Mouse (Mus musculus) layer of hippocampus, postnatal 14 days (tissue): Measurements from ENCODE around the gene BC048679. TPM values are rescaled to one million over a fixed set of nuclear protein-coding genes. Genes with fewer than 3 reads are reported as not detected.

Experiments used
- DNase-seq, 2 experiments: peaks; one replicate each; pipeline ENCODE4 v3.0.0; 2021 to 2022; ENCODE audit warnings: low spot score in 2 of 2, mixed read lengths in 1 of 2
- long read RNA-seq, 2 experiments: library from polyadenylated mRNA; stranded (forward); transcript quantifications; one replicate each; pipeline ENCODE4 v2.0.0; 2021
- total RNA-seq, 2 experiments: library from RNA; stranded (reverse); gene quantifications; 2 replicates each; pipeline ENCODE4 v1.2.3; 2021

The BC048679 gene
- not detected for total RNA-seq
- long read RNA-seq, experiment 1, result 0 reads
- long read RNA-seq, experiment 2, result 0 reads

DNA sequence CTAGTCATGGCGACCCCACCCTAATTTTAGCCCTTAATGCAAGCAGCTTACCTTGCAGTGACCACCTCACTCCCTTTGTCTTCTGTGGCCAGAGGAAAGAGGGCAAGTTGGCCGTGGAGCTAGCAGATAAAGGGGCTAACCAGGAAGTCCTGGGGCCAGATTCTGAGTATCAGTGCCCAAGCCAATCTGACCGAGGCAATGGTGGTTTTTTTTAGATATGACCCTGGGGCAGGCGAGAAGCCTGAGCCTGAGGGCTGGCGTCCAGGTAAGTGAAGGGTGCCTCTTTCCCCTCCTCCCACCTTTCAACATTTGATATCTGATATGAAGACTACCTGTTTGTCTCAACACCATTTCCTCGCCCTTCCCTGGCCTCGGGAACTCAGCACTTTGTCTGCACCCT, at the start of gene BC048679:
BC048679 (minus strand) TSS at position 101 of the 400 bp plus-strand sequence.
- no peak for DNase-seq

DNA sequence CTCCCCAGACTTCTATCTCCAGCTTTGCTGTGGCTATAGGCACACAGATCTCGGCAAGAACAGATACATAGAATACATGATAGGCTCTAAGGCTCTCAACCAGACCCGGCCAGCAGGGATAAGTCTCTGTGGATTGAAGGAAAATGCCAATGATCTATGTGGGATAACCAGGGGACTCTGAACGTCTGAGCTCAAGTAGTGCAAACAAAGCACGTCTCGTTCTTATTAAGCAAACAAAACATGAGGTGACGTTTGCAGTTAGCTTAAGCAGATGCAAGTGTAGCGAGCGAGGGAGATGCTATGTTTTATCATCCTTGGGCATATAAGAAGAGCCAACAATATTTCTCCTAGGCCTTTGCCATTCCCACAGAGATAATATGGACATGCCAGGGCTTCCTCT, 44.9 kb upstream of the BC048679 start:
- no peak for DNase-seq

DNA sequence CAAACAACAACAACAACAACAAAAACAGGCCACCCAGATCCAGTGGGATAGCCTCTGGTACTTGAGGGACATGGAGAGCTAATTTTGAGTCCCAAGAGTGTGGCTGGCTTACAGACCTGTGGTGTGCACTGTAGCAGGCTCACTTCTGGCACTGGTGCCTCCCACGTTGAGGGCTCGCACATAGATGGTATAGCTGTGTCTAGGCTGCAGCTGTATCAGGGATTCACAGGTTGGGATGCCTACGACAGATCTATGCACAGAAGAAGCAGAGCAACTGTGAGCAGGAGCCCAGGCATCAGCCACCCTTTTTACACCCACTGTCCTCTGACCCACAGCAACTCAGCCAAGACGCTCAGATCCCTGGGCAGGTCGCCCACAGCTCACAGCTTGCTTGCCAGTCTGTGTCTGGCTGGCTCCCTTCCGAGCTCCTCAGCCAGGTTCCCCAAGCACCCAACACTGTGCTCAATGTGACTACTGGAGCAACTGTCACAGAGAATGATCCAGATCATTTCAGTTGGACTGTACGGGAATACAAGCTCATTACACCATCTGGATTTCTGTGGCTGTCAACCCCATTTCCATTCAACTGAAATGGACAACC, 43.9 kb upstream of the BC048679 start:
- peak; percentile 83 to 92 for DNase-seq

DNA sequence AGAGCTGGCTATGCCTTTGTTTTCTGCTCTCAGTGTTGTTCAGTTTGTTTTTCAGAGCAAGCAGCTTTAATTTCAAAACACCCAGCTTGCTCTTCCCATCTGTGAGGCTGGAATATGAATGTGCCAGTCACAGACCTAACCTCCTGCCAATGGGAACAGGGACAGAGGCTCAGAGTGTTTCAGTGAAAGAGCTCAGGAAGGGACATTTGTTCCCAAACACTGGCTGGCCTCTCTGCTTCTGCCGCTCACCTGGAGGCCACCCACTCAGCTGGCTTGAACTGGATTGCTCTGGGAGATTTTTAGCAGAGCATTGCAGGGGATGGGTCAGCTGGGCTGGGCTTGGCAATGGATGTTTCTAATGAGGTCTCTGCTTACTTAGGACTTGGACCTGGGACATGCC, 42.9 kb upstream of the BC048679 start:
- peak in 1 of 2 experiments; percentile 79 for DNase-seq

DNA sequence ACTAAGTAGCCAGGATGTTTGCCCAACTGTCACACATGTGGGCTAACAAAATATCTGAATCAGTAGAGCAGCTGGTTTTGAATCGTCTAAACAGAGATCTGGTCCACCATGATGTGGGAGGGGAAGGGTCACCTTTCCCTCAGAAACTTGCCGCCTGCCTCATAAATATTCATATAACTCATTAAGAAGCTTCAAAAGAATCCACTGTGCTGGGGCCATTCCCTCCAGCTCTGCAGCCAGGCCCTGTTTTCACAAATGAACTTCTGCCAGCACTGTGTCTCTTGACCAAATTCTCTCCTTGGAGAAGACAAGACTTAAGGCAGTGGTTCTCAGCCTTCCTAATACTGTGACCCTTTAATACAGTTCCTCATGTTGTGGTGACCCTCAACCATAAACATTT, 41.5 kb upstream of the BC048679 start:
- peak in 1 of 2 experiments; percentile 70 for DNase-seq

DNA sequence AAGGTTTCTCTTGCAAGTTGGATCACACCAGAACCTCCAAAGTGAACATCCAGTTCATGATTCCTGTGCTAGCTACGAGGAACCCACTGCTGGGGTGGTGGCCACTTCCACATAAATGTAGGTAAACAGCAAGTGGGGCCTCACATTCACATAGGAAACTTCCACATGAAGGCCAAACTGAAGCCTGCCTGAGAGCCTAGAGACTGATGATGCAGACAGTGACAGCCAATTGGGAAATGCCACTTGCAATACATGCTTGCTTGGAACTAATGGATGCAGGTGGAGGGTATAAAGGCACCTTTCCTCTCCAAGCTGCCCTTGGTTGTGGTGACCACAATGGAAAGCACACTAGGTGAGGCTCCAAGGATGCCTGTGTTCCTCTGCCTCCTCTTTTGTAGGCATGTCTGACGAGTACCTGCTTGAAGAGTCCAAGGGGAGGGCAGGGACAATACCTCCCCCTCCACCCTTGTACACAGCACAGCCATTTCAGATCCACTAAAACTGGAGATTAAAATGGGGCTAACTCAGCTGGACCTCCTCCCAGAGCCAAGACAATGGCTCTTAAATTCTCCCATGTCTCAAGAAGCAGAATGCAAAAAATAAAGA, 40.1 kb upstream of the BC048679 start:
- DNase-seq, result peak in 1 of 2 experiments; percentile 49

DNA sequence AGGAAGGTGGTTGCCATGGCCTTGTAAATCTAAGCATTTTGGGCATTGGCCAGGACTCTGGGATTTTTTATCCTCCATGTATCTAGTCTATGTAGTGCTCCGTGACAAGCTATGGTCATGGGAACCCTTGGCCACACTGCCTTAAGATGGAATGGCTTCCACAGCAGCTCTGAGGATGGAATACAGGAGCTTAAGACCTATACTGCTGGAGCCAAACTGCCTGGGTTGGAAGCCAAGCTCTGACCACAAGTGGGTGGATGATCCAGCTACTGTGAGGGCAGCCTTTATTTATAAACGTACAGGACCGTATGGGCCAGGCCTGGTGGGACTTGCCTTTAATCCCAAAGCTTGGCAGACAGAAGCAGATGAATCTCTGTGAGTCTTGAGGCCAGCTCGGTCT, 38.4 kb upstream of the BC048679 start:
- DNase-seq, result no peak

DNA sequence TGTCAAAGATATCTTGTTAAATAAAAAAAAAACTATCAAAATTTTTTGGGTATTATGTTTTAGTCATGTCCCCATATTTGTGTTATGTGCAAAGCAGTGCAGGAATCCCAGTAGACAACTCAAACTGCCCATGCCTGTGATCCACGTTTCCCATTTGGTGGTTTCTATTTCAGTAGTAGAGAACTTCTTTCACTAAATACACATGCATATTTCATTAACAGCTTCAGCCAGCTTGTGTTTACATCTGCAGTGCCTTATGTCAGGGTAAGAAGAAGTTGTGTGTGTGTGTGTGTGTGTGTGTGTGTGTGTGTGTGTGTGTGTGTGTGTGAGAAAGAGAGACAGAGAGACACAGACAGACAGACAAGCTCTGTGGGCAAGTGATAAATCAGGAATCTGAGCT, 33.4 kb upstream of the BC048679 start:
- no peak for DNase-seq

DNA sequence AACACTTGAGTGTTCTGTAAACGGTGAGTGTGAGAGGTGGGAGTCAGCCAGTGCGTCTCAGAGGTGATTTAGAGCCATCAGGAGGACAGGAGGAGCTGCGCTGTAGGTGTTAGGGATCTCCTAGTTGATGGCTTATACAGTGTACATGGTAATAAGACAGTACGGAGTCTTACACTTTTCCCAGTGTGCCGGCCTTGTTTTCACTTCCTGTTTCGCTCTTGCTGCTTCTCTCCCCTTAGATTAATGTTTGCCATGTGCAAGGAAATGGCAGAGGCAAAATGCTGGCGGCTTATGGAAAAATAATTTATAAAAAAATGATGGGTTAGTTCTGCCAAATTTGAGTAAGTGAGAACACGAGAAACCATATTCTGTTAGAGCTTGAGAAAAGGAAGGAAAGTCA, 30.8 kb upstream of the BC048679 start:
- DNase-seq, result no peak

DNA sequence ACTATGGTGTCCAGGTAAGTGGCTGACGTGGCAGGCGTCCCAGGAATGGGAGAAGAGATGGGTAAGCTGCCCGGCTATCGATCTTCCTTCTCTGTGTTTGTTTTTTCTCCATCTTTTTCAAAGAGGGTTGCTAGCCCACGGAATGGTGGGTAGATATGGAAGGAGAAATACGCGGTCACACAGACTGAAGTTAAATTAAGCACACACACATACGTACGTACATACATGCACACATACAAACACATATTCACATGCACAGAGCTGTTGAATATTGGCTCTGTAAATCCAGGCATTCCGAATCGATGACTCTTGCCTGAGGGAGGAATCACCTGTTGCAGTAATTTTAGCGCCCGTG, 25.6 kb upstream of the BC048679 start:
- DNase-seq, result no peak

DNA sequence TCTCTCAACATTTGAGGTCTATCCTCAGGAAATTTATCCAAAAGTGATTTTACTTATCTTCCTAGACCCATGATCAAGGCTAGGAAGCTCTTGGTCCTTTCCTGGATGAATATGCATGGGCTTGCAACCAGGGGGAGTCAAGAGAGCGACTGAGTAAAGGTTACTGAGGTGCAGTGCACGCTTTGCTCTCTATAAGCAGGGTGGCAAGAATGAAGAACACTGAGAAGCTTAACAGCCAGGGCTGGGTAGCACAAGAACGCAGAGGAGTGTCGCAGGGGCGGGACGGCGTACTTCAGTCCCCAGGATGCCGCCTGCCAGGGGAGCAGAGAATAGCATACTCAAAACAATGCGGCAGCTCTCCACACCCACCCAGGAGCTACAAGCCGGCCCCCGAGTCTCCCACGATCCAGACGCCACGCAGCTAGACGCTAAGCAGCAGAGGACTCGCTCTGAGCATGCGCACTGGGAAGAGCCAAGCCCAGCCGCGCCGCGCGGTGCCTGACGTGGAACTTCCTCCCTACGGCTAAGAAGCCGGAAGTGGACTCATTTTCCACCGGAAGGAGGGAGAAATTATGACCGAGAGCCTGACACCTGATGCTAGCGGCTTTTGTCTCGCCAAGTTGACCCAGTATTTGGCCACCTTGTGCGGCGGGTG, 25.1 kb upstream of the BC048679 start:
- peak; percentile 81 to 94 for DNase-seq

DNA sequence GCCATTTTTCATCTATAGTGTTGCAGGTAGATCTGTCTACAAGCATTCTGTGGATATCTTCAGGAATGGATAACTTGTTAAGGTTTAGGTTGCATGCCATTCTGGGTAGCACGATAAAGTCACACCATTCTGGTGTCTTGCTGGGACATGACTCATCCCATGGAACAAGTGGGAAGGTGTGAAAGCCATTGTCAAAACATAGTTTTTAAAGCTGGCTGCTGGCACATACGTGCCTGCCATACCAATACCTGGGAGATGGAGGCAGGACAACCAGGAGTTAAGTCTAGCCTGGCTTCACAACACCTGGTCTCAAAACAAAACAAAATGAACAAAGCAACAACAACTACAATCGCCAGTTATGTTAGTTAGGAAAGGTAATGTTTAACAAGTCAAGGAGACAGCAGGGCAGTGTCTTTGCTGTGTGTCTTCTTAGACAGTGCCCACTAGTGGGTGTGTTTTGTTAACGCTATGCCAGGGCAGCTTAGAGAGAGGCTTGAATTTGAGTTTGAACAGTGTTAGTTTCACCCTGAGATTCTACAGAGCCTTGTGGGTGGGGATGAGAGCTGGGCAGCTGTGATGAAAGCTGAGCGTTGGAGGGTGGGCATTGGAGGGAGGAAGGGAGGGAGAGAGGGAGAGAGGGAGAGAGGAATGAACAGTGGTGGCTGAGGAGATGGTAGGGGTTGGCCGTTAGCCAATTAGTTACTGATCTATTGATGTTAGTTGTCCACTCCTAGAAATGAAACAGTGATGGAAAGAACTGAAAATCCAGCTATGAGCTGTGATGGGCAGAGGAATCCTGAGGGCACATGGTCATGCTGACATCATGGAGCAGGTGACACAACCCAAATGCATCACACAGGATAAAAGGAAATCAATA, 18.3 kb upstream of the BC048679 start:
- no peak for DNase-seq

DNA sequence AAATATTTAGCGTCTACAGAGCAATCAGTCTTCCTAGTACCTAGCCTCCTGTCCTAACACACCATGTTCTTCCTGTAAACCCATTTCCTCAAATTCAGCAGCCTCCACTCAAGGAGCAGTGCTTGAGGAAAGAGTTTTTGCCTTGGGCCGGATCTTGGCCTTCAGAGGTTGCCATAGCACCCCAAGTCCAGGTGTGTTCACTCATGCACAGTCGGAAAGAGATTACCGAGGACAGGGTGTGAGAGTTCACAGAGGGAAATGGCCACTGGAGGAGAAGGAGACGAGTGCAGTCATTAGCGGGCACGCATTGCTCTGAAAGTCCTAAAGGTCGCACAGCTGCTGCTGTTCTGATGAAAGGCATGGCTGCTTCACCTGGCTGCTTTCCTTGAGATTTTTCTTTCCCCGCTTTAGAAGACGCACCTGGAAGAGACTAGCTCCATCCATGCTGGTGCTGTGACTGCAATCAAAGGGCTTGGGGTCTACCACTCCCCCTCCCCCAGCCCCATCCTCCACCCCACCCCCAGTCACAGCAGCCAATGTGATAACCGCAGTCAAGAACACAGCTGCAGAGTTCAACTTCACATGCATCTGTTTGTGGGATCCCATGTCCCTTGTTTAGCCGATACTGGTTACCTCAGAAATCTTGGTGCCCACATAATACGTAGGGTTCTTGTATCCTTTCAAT, 17.0 kb upstream of the BC048679 start:
- DNase-seq, result no peak

DNA sequence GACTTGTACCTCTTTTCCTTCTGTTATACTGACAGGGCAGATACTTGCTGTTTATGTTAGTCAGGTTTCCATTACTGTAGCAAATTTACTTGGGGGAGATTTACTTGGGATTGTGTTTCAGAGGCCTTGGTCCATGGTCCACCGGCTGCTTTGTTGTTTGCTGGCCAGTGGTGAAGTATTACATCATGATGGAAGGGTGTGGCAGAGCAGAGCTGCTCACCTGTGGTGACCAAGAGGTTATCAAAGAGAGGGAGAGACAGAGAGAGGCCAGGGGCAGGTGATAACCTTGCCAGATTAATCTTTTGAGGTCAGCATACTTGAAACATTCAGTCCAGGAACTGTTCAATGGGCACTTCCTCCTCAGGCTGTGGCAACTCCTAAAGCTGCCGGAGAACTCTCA, 3.0 kb upstream of the BC048679 start:
- no peak for DNase-seq

DNA sequence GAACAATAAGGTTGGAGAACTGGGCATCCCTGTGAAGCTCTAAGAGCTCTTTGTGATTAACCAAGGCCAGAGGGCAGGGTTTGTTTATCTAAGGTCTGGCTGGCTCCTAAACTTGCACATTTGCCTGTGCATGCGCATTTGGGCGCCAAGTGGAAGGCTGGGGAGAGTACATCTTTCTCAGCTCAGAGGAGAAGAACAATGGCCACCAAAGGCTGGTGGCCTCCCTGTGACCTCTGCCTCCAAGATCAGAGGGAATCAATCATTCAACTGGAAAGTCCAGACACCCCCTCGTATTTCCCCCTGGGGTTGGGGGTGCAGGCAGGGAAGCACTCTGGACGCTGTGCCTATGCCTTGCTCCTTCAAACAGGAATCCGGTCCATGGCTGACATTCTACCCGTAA, 910 bp downstream of the BC048679 start:
- DNase-seq, result no peak

DNA sequence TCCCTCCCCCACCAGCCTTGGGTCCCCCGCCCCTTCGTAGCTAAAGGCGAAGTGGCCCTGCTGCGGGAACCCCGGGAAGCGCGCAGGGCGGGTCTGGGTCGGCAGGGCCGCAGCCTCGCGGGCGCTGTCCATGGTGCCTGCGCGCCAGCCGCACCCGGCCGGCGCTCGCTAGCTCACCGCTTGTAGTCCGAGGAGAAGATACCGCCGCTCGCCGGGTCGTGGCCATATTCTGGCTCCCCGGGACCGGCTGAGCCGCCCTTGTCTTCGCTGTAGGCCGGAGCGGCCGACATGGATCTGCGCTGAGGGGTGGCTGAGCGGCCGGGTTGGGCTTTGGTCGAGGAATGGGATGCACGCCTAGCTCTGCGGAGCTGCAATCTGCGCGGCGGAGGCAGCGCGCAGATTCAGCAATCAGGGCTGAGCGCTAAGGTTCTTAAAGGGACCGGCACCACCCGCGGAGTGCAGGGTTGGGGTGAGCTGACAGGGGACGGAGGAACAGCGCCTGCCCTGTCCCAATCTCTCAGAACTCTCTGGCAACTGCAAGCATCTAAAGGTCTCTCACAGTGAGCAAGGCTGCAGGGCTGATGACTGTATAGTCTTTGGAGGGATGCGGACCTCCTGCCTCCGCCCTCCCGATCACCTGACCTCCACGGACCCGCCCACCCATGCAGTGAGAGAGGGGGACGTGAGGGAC, 4.6 kb downstream of the BC048679 start, which contains the start of gene Ap3b2:
Ap3b2 (minus strand) TSS at position 595 of the 691 bp plus-strand sequence.
- DNase-seq, result peak; percentile 71 to 85

DNA sequence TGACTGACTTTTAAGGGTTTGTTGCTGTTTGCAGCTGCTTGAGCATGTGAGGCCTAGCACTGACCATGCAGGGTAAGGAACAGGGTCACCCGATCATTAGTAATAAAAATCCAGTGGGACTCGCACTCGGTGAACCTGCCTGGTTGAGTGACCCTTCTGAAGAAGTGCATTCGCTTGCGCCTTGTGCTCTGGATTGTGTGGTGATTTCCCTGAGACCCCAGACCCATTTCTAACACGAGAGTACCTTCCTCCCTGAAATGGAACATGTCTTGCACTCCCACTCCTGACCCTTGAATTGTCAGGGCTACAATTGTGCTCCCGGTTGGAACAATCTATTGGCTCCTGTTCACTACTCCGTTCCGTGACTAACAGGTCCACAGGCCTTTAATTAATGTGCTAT, 5.5 kb downstream of the BC048679 start:
- no peak for DNase-seq

DNA sequence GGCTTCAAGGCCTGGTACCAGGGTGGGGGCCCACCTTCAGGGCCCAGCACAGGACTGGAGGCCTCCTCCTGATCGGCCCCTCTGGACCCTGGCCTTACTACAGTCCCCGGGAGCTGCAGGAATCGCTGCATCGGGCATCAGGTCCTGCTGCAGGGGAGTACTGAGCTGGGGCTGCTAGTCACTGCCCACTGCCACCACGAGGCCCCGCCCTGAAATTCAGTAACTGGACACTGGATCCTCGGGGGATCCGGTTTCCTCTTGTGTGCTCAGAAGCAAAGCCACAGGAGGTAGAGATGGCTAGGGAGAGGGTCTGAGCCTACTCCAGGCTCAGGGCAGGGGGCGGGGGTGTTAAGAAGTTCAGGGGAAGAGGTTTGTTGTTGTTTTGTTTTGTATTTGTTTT, 8.4 kb downstream of the BC048679 start:
- DNase-seq, result no peak

DNA sequence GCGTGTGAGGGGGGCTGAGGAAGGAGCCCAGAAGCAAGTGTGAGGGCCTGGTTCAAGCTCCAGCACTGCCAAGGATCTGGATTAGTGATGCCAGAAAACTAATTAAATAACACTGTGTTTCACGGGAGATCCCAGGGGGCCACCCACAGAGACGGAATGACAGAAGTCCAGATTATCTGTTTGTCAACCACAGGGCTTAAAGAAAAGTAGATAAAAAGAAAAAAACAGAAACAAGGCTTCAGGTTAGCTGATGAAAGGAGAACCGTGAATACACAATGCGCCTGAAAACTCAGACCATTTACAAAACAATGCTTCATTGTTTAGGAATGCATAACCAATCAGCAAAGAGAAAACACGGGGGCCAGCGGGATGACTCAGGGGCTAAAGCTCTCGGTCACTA, 17.3 kb downstream of the BC048679 start:
- no peak for DNase-seq

DNA sequence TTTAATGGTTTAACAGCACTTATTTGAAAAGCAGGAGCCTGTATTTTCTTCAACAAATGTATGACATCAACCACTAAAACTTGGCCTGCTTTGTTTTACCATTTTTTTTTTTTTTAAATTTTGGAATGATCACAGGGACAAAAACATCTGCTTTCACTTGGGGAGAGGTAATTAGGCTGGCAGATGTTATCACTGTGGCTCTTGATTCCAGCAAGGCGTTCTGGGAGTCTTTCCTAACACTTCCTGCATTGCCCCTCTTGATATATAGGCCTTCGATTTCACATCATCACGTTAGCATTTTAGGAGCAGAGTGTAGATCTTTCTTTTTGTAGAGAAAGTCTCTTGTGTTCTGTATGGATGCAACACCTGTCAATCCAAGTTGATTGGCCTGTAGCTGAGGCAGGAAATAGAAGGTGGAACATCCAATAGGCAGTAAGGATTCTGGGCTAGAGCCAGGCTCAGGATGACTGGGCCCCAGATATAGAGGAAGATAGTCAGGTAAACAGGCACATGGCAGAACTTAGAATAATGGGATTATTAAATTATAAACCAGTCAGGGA, 18.5 kb downstream of the BC048679 start:
- DNase-seq, result no peak
